Mouse (Mus musculus): ENCODE data around the gene Mrnip.

Gene Mrnip

GRCm38 (mm10) chr11:50224671-50225530, 50.7 kb downstream of the Mrnip start:
- in situ Hi-C loops (cut with MboI, MseI) = loop anchor here (5.0 to 10.0 kb wide), 2 partner anchors 63 to 1380 kb away; partner anchors contain the start of gene Hnrnpab

GRCm38 (mm10) chr11:50225611-50226378, 51.6 kb downstream of the Mrnip start:
- in situ Hi-C loops (cut with MboI, MseI) = loop anchor here (5.0 to 10.0 kb wide), 2 partner anchors 63 to 1379 kb away; partner anchors contain the start of gene Hnrnpab

- in situ Hi-C loops (cut with MboI, MseI) = loop anchor here (5.0 to 10.0 kb wide), 2 partner anchors 64 to 1378 kb away; partner anchors contain the start of gene Hnrnpab
These were observed 52.2 kb downstream of the Mrnip start for GRCm38 (mm10) chr11:50226406-50226805.

GRCm38 (mm10) chr11:50227226-50227625, 53.0 kb downstream of the Mrnip start:
- in situ Hi-C loops (cut with MboI, MseI) = loop anchor here (5.0 to 10.0 kb wide), 2 partner anchors 65 to 1378 kb away; partner anchors contain the start of gene Hnrnpab

GRCm38 (mm10) chr11:50227736-50228135, 53.5 kb downstream of the Mrnip start:
- in situ Hi-C loops (cut with MboI, MseI) = loop anchor here (5.0 to 10.0 kb wide), 2 partner anchors 65 to 1377 kb away; partner anchors contain the start of gene Hnrnpab

GRCm38 (mm10) chr11:50228772-50229171, 54.5 kb downstream of the Mrnip start:
- in situ Hi-C loops (cut with MboI, MseI) = loop anchor here (5.0 to 10.0 kb wide), 2 partner anchors 66 to 1376 kb away; partner anchors contain the start of gene Hnrnpab

- in situ Hi-C loops (cut with MboI, MseI) = loop anchor here (5.0 to 10.0 kb wide), 2 partner anchors 67 to 1375 kb away; partner anchors contain the start of gene Hnrnpab
These were observed 55.1 kb downstream of the Mrnip start for GRCm38 (mm10) chr11:50229252-50229910.

- in situ Hi-C loops (cut with MboI, MseI) = no loop called here
These were observed 56.4 kb downstream of the Mrnip start for GRCm38 (mm10) chr11:50230481-50231304.

- in situ Hi-C loops (cut with MboI, MseI) = no loop called here
These were observed 57.2 kb downstream of the Mrnip start for GRCm38 (mm10) chr11:50231411-50231810.

GRCm38 (mm10) chr11:50233022-50233421, 58.8 kb downstream of the Mrnip start:
- in situ Hi-C loops (cut with MboI, MseI) = no loop called here

- in situ Hi-C loops (cut with MboI, MseI) = no loop called here
These were observed 59.7 kb downstream of the Mrnip start for GRCm38 (mm10) chr11:50233993-50234392.

GRCm38 (mm10) chr11:50234606-50235005, 60.4 kb downstream of the Mrnip start:
- in situ Hi-C loops (cut with MboI, MseI) = no loop called here

GRCm38 (mm10) chr11:50236540-50236936, 62.3 kb downstream of the Mrnip start:
- in situ Hi-C loops (cut with MboI, MseI) = no loop called here

- in situ Hi-C loops (cut with MboI, MseI) = no loop called here
These were observed 62.9 kb downstream of the Mrnip start for GRCm38 (mm10) chr11:50236937-50237835.

- in situ Hi-C loops (cut with MboI, MseI) = no loop called here
These were observed 64.1 kb downstream of the Mrnip start, which contains the start of gene Ltc4s for GRCm38 (mm10) chr11:50238324-50238723. Ltc4s (minus strand) TSS chr11:50238616.

GRCm38 (mm10) chr11:50238821-50239791, 64.9 kb downstream of the Mrnip start:
- in situ Hi-C loops (cut with MboI, MseI) = no loop called here

- in situ Hi-C loops (cut with MboI, MseI) = loop anchor here (10.0 kb wide), 1 partner anchor 534 kb away; no protein-coding TSS in a partner anchor
These were observed 66.1 kb downstream of the Mrnip start for GRCm38 (mm10) chr11:50240235-50240911.

Measured in T-helper 2 cell (primary cell).